Mouse (Mus musculus): Measurements from ENCODE around the gene Telo2.

- TF ChIP-seq GATA1 (IDR thresholded peaks at IDR 0.05; ENCODE audit: low read length) (no peak), TAL1 (IDR thresholded peaks at IDR 0.05; ENCODE audit: low read length) (no peak)
Measured at GRCm38 (mm10) chr17:25082887-25083286, 32.9 kb downstream of the Telo2 start.

Measured in erythroblast, embryonic 14.5 days (primary cell).